In genomic region chr2:60868060-60868662, GRCm38 (mm10) we compare ENCODE assay signal across 11 mouse cellular contexts.
DNase-seq lines count a peak whose midpoint lies in the region; ATAC-seq and TF ChIP-seq lines count a peak whose summit lies in the region.
"Had no signal": no experiment of that assay in that cellular context is flagged by ENCODE, and none has a peak within 500 bp of the region (broad histone marks: within the 10 kb centered on the region; RNA-seq: fewer than 3 reads in every experiment).

No protein-coding gene starts in this region.

- no peak for TF ChIP-seq POLR2A in myocyte (IDR thresholded peaks at IDR 0.05; ENCODE audit: insufficient read length, low read depth)

- no peak overlapping the region for H3K9ac ChIP-seq in liver, embryonic 11.5 days (ENCODE audit: low read depth, low read length)
- H3K9ac ChIP-seq in hindbrain, postnatal 0 days (replicated peaks; ENCODE audit: low read length): no peak overlapping the region

- no peak overlapping the region for H3K27ac ChIP-seq in liver, embryonic 11.5 days (ENCODE audit: low read depth, low read length)
- H3K27ac ChIP-seq in hindbrain, postnatal 0 days: no peak overlapping the region
- H3K27ac ChIP-seq: hindbrain, embryonic 10.5 days had no signal

- H3K27me3 ChIP-seq in G1E (ENCODE audit: insufficient read depth, low read length): no peaks in the 10 kb centered on the region
- no peaks in the 10 kb centered on the region for H3K27me3 ChIP-seq in liver, embryonic 11.5 days (replicated peaks; ENCODE audit: control insufficient read depth, insufficient read depth, low read length)
- H3K27me3 ChIP-seq in myocyte (ENCODE audit: control insufficient read depth, insufficient read depth, insufficient read length): no peaks in the 10 kb centered on the region
- H3K27me3 ChIP-seq in hindbrain, postnatal 0 days (ENCODE audit: insufficient read depth, low read length): no peaks in the 10 kb centered on the region

- peak; percentile 59 for ATAC-seq in G1E (ENCODE audit: extremely low read depth, insufficient number of reproducible peaks, low FRiP score, poor library complexity, severe bottlenecking)
- ATAC-seq in liver, embryonic 11.5 days (replicated peaks; ENCODE audit: low FRiP score): peak; percentile 77
- no peak for ATAC-seq in hindbrain, postnatal 0 days

- DNase-seq in B cell, adult 2 months: peak; percentile 42 to 49
- no peak for DNase-seq in G1E (ENCODE audit: low spot score)
- no peak for DNase-seq in liver, embryonic 11.5 days (ENCODE audit: low spot score)
- DNase-seq in left cerebral cortex, postnatal 14 days (ENCODE audit: low spot score in 2 of 2): no peak
- DNase-seq in hindbrain, postnatal 0 days (ENCODE audit: low spot score): no peak
- DNase-seq in layer of hippocampus, postnatal 25 days (ENCODE audit: extremely low spot score in 1 of 2, low spot score in 1 of 2): no peak
- DNase-seq: cerebellum, adult 9-10 months; kidney, adult 9 months; lung, adult 2 months had no signal

- peaks cover 92% of the 10 kb centered on the region for H3K79me2 ChIP-seq in myocyte (ENCODE audit: control insufficient read depth, insufficient read depth)

- no peak overlapping the region for H3ac ChIP-seq in myocyte (ENCODE audit: control insufficient read depth, insufficient read length)

- TF ChIP-seq CTCF in G1E (IDR thresholded peaks at IDR 0.05; ENCODE audit: low read depth, low read length): no peak
- no peak for TF ChIP-seq CTCF in hindbrain, postnatal 0 days (IDR thresholded peaks at IDR 0.05; ENCODE audit: low read depth)

- H3K36me3 ChIP-seq in G1E (replicated peaks): peaks cover 49% of the 10 kb centered on the region
- H3K36me3 ChIP-seq in liver, embryonic 11.5 days (ENCODE audit: control insufficient read depth, insufficient read depth, low read length): no peaks in the 10 kb centered on the region; the same call in 1 of the 2 replicates
- H3K36me3 ChIP-seq in myocyte (ENCODE audit: control insufficient read depth, insufficient read depth): no peaks in the 10 kb centered on the region
- H3K36me3 ChIP-seq in hindbrain, postnatal 0 days (ENCODE audit: insufficient read depth, low read length): no peaks in the 10 kb centered on the region

- peak overlapping the region; percentile 34 for H3K4me2 ChIP-seq in liver, embryonic 11.5 days
- H3K4me2 ChIP-seq in myocyte (ENCODE audit: low read depth): peak overlapping the region; percentile 55
- no peak overlapping the region for H3K4me2 ChIP-seq in hindbrain, postnatal 0 days (ENCODE audit: low read depth, low read length)

- H3K9me3 ChIP-seq in G1E (replicated peaks): no peaks in the 10 kb centered on the region
- no peaks in the 10 kb centered on the region for H3K9me3 ChIP-seq in liver, embryonic 11.5 days (ENCODE audit: control insufficient read depth, low read length)
- H3K9me3 ChIP-seq in hindbrain, postnatal 0 days (ENCODE audit: low read length): no peaks in the 10 kb centered on the region
- H3K9me3 ChIP-seq: hindbrain, embryonic 10.5 days had no signal

- peak overlapping the region; percentile 58; the same call in 1 of the 2 replicates for H3K4me3 ChIP-seq in G1E (ENCODE audit: low read depth, low read length)
- no peak overlapping the region for H3K4me3 ChIP-seq in liver, embryonic 11.5 days (ENCODE audit: low read depth, low read length)
- H3K4me3 ChIP-seq in myocyte: no peak overlapping the region
- no peak overlapping the region for H3K4me3 ChIP-seq in hindbrain, postnatal 0 days (ENCODE audit: low read length)
- H3K4me3 ChIP-seq: hindbrain, embryonic 10.5 days had no signal

- 43% methylated on average over 4 of the region's 4 CpGs for WGBS in liver, embryonic 11.5 days
- 74% methylated on average over 4 of the region's 4 CpGs for WGBS in hindbrain, postnatal 0 days

- intact Hi-C loops in left cerebral cortex, postnatal 14 days (cut with DNase I): no loop called here

- H3K4me1 ChIP-seq in G1E (ENCODE audit: insufficient read depth, low read depth, low read length): peaks cover 94% of the 10 kb centered on the region
- H3K4me1 ChIP-seq in liver, embryonic 11.5 days (replicated peaks; ENCODE audit: control insufficient read depth, insufficient read depth, low read length): peaks cover 78% of the 10 kb centered on the region
- no peaks in the 10 kb centered on the region for H3K4me1 ChIP-seq in hindbrain, postnatal 0 days (ENCODE audit: insufficient read depth, low read length)

TF ChIP-seq in myocyte, 11 proteins besides CTCF, POLR2A, EP300 and RAD21:
- TF ChIP-seq MYOG (IDR thresholded peaks at IDR 0.05; ENCODE audit: control insufficient read depth in 1 of 3, insufficient read depth in 1 of 3, insufficient read length in 2 of 3, low read depth in 2 of 3) (no peak), MYOD1 (IDR thresholded peaks at IDR 0.05; ENCODE audit: control insufficient read depth in 1 of 3, insufficient read length in 2 of 3, low read depth in 2 of 3) (no peak), REST (IDR thresholded peaks at IDR 0.05; ENCODE audit: insufficient read depth, insufficient read length) (no peak), USF1 (IDR thresholded peaks at IDR 0.05; ENCODE audit: low read depth) (no peak), TCF3 (IDR thresholded peaks at IDR 0.05; ENCODE audit: insufficient read length, low read depth) (no peak), TCF12 (IDR thresholded peaks at IDR 0.05; ENCODE audit: insufficient read depth, poor library complexity, severe bottlenecking) (no peak), E2F4 (IDR thresholded peaks at IDR 0.05; ENCODE audit: insufficient read depth) (no peak), POLR2AphosphoS2 (IDR thresholded peaks at IDR 0.05; ENCODE audit: insufficient read length, low read depth) (no peak)

Comparison
In these comparisons a context has a peak if more than half of its experiments do, and no peak if none do; other contexts are left out.
1. DNase-seq: peak in B cell, adult 2 months (2 of 2); none in G1E (single experiment), liver, embryonic 11.5 days (single experiment), left cerebral cortex, postnatal 14 days (0 of 2), hindbrain, postnatal 0 days (single experiment) and layer of hippocampus, postnatal 25 days (0 of 2).